ENCODE assay signal across 23 mouse cellular contexts in genomic region chr4:155577741-155578140, GRCm38 (mm10). TPM values are rescaled to one million over a fixed set of nuclear protein-coding genes. Genes with fewer than 3 reads are reported as not detected.
DNase-seq lines count a peak whose midpoint lies in the region; ATAC-seq and TF ChIP-seq lines count a peak whose summit lies in the region.
"Had no signal": no experiment of that assay in that cellular context is flagged by ENCODE, and none has a peak within 500 bp of the region (broad histone marks: within the 10 kb centered on the region; RNA-seq: fewer than 3 reads in every experiment).

No protein-coding gene starts in this region.

- WGBS in liver, embryonic 13.5 days (ENCODE audit: insufficient replicate concordance), result 68% methylated on average over 5 of the region's 5 CpGs
- WGBS in liver, embryonic 12.5 days (ENCODE audit: insufficient replicate concordance), result 80% methylated on average over 5 of the region's 5 CpGs
- WGBS in liver, postnatal 0 days (ENCODE audit: insufficient replicate concordance), result 53% methylated on average over 5 of the region's 5 CpGs

- no peaks in the 10 kb centered on the region for H3K9me3 ChIP-seq in liver, embryonic 13.5 days (replicated peaks)
- no peaks in the 10 kb centered on the region for H3K9me3 ChIP-seq in liver, embryonic 12.5 days (replicated peaks)
- no peaks in the 10 kb centered on the region for H3K9me3 ChIP-seq in MEL (replicated peaks; ENCODE audit: insufficient read depth, low read length)
- no peaks in the 10 kb centered on the region for H3K9me3 ChIP-seq in liver, postnatal 0 days (ENCODE audit: low read length)
- H3K9me3 ChIP-seq: embryonic facial prominence, embryonic 12.5 days; embryonic facial prominence, embryonic 15.5 days; G1E; heart, embryonic 10.5 days; heart, embryonic 13.5 days had no signal

- no peak for TF ChIP-seq CTCF in MEL (IDR thresholded peaks at IDR 0.05 in 2 of 3, conservative IDR thresholded peaks at IDR 0.05 in 1 of 3; ENCODE audit: control insufficient read depth in 1 of 3, insufficient read depth in 1 of 3, low read depth in 2 of 3, low read length in 3 of 3, poor library complexity in 1 of 3, severe bottlenecking in 1 of 3)
- no peak for TF ChIP-seq CTCF in liver, postnatal 0 days (IDR thresholded peaks at IDR 0.05; ENCODE audit: low read depth)

- H3K4me3 ChIP-seq in liver, embryonic 13.5 days (replicated peaks), result no peak overlapping the region
- H3K4me3 ChIP-seq in liver, embryonic 12.5 days, result no peak overlapping the region
- no peak overlapping the region for H3K4me3 ChIP-seq in MEL (ENCODE audit: control insufficient read depth in 1 of 2, insufficient read depth in 1 of 2, low read depth in 2 of 2, low read length in 2 of 2)
- H3K4me3 ChIP-seq in liver, postnatal 0 days (ENCODE audit: low read depth, low read length), result no peak overlapping the region
- H3K4me3 ChIP-seq: embryonic facial prominence, embryonic 12.5 days; embryonic facial prominence, embryonic 15.5 days; heart, adult 2 months; heart, embryonic 10.5 days; heart, embryonic 13.5 days had no signal

- H3K9ac ChIP-seq in liver, embryonic 13.5 days, result no peak overlapping the region
- no peak overlapping the region for H3K9ac ChIP-seq in liver, embryonic 12.5 days
- H3K9ac ChIP-seq in MEL (ENCODE audit: control insufficient read depth, low read depth, low read length, poor library complexity, severe bottlenecking), result no peak overlapping the region
- peak overlapping the region; percentile 16; the same call in 1 of the 2 replicates for H3K9ac ChIP-seq in liver, postnatal 0 days (replicated peaks)
- H3K9ac ChIP-seq: embryonic facial prominence, embryonic 12.5 days; embryonic facial prominence, embryonic 15.5 days; forebrain, postnatal 0 days; heart, embryonic 13.5 days; hindbrain, embryonic 14.5 days had no signal

- DNase-seq in adrenal gland, adult 2 months, result peak; percentile 30
- no peak for DNase-seq in adrenal gland, postnatal 36 days
- DNase-seq in liver, embryonic 13.5 days, result no peak
- no peak for DNase-seq in MEL (ENCODE audit: low read depth, low spot score)
- DNase-seq in liver, postnatal 0 days, result no peak
- DNase-seq in kidney, adult 18-20 months, result no peak
- DNase-seq: B cell, adult 2 months; cerebellum, adult 18-20 months; cerebellum, adult 9-10 months; cerebellum, postnatal 14 days; forebrain, postnatal 0 days had no signal

- no peak overlapping the region for H3K4me2 ChIP-seq in liver, embryonic 13.5 days
- no peak overlapping the region for H3K4me2 ChIP-seq in liver, embryonic 12.5 days
- H3K4me2 ChIP-seq in liver, postnatal 0 days (ENCODE audit: low read depth, low read length), result no peak overlapping the region
- H3K4me2 ChIP-seq: embryonic facial prominence, embryonic 12.5 days; embryonic facial prominence, embryonic 15.5 days; heart, embryonic 13.5 days; hindbrain, embryonic 14.5 days had no signal

- no peak for TF ChIP-seq RAD21 in MEL (IDR thresholded peaks at IDR 0.05; ENCODE audit: low read depth, low read length)

- no peak for TF ChIP-seq EP300 in MEL (IDR thresholded peaks at IDR 0.05; ENCODE audit: low read depth in 1 of 2, low read length in 2 of 2)
- TF ChIP-seq EP300 in liver, postnatal 0 days (IDR thresholded peaks at IDR 0.05; ENCODE audit: low read depth), result no peak

- no peak for ATAC-seq in liver, embryonic 13.5 days (ENCODE audit: low read depth)
- ATAC-seq in liver, embryonic 12.5 days, result no peak
- peak; percentile 44 for ATAC-seq in liver, postnatal 0 days
- ATAC-seq: forebrain, embryonic 14.5 days; forebrain, postnatal 0 days; hindbrain, postnatal 0 days; inflammation-experienced regulatory T-cells, adult 6 months had no signal

- no peak for TF ChIP-seq POLR2A in MEL (IDR thresholded peaks at IDR 0.05; ENCODE audit: control insufficient read depth in 1 of 2, insufficient read depth in 1 of 2, low read depth in 1 of 2, low read length in 2 of 2, poor library complexity in 1 of 2)

- no peaks in the 10 kb centered on the region for H3K27me3 ChIP-seq in liver, embryonic 13.5 days
- no peaks in the 10 kb centered on the region for H3K27me3 ChIP-seq in liver, embryonic 12.5 days (replicated peaks)
- no peaks in the 10 kb centered on the region for H3K27me3 ChIP-seq in MEL (ENCODE audit: control insufficient read depth in 1 of 2, insufficient read depth in 2 of 2, low read length in 2 of 2)
- H3K27me3 ChIP-seq in liver, postnatal 0 days (ENCODE audit: insufficient read depth, low read length), result no peaks in the 10 kb centered on the region
- H3K27me3 ChIP-seq: CH12.LX; embryonic facial prominence, embryonic 12.5 days; embryonic facial prominence, embryonic 15.5 days; heart, embryonic 13.5 days had no signal

- H3K27ac ChIP-seq in liver, embryonic 13.5 days, result 0 out of 2 replicates have a peak overlapping the region, but pooled peaks have one; percentile 7
- H3K27ac ChIP-seq in liver, embryonic 12.5 days, result no peak overlapping the region
- no peak overlapping the region for H3K27ac ChIP-seq in MEL (ENCODE audit: control insufficient read depth, low read depth, low read length)
- H3K27ac ChIP-seq in liver, postnatal 0 days (ENCODE audit: low read depth), result peak overlapping the region; percentile 66
- H3K27ac ChIP-seq: embryonic facial prominence, embryonic 12.5 days; embryonic facial prominence, embryonic 15.5 days; heart, embryonic 10.5 days; heart, embryonic 13.5 days; hindbrain, embryonic 14.5 days; hindbrain, postnatal 0 days had no signal

- H3K79me2 ChIP-seq in MEL (ENCODE audit: control insufficient read depth, insufficient read depth, low read length, poor library complexity), result peaks cover 19% of the 10 kb centered on the region

- H3K36me3 ChIP-seq in liver, embryonic 13.5 days, result peaks cover 47% of the 10 kb centered on the region
- H3K36me3 ChIP-seq in liver, embryonic 12.5 days, result peaks cover 62% of the 10 kb centered on the region
- H3K36me3 ChIP-seq in MEL (ENCODE audit: control insufficient read depth in 1 of 2, insufficient read depth in 2 of 2, low read length in 2 of 2), result peaks cover 8 to 19% of the 10 kb centered on the region in 2 experiments; a peak in 3 of 4 replicates
- H3K36me3 ChIP-seq in liver, postnatal 0 days (replicated peaks; ENCODE audit: insufficient read depth, low read length), result peaks cover 47% of the 10 kb centered on the region

- peaks cover 38% of the 10 kb centered on the region for H3K4me1 ChIP-seq in liver, embryonic 13.5 days (replicated peaks)
- peaks cover 25% of the 10 kb centered on the region for H3K4me1 ChIP-seq in liver, embryonic 12.5 days
- peaks cover 0 to 9% of the 10 kb centered on the region in 2 experiments; a peak in 3 of 4 replicates for H3K4me1 ChIP-seq in MEL (ENCODE audit: control insufficient read depth in 1 of 2, insufficient read depth in 2 of 2, low read length in 2 of 2)
- H3K4me1 ChIP-seq in liver, postnatal 0 days (ENCODE audit: insufficient read depth), result peaks cover 23% of the 10 kb centered on the region; the same call in 1 of the 2 replicates
- H3K4me1 ChIP-seq: embryonic facial prominence, embryonic 12.5 days; embryonic facial prominence, embryonic 15.5 days; heart, embryonic 10.5 days; heart, embryonic 13.5 days had no signal

TF ChIP-seq in MEL, 35 proteins besides CTCF, POLR2A, EP300 and RAD21:
- TF ChIP-seq TAL1 (IDR thresholded peaks at IDR 0.05; ENCODE audit: low read length) (0 out of 2 replicates have a peak, but pooled peaks have one; percentile 3), CHD2 (IDR thresholded peaks at IDR 0.05; ENCODE audit: low read length) (no peak)

RNA-seq across cellular contexts. Expression of gene Nadk, which starts 15.6 kb away (rescaled TPM):
- 100 to 1,000 TPM; 184 to 322 TPM for total RNA-seq in adrenal gland, adult 2 months (2021)
- 297 and 390 TPM in 2 replicates for polyA plus RNA-seq in adrenal gland, adult 2 months (2012; rRNA removed)
- total RNA-seq in adrenal gland, postnatal 36 days (2021), result 100 to 1,000 TPM; 175 to 310 TPM
- polyA plus RNA-seq in liver, embryonic 13.5 days (2015; fragmentation: Nextera tagmentation; extraction: Ambion mirVana), result 60.4 and 68.0 TPM in 2 replicates
- polyA plus RNA-seq in liver, embryonic 12.5 days (2016; fragmentation: Nextera tagmentation; extraction: Ambion mirVana), result 75.9 and 78.0 TPM in 2 replicates
- total RNA-seq in MEL (2012; rRNA removed), result 141 and 151 TPM in 2 replicates
- 100 to 1,000 TPM in 1 of 2 experiments, 10 to 100 TPM in 1; 53.2 to 258 TPM for polyA plus RNA-seq in MEL (2012; ENCODE audit: insufficient read depth in 1 of 2, insufficient read length in 2 of 2, low read depth in 1 of 2, low replicate concordance in 2 of 2, missing spikeins in 1 of 2)
- polyA plus RNA-seq in liver, postnatal 0 days (2015; fragmentation: Nextera tagmentation; extraction: Ambion mirVana), result 50.1 and 55.5 TPM in 2 replicates

RNA-seq across cellular contexts. Expression of gene Slc35e2, which starts 23.5 kb away (rescaled TPM):
- total RNA-seq in adrenal gland, adult 2 months (2021), result 10 to 100 TPM; 33.6 to 35.9 TPM
- 17.5 and 29.6 TPM in 2 replicates for polyA plus RNA-seq in adrenal gland, adult 2 months (2012; rRNA removed)
- total RNA-seq in adrenal gland, postnatal 36 days (2021), result 10 to 100 TPM; 34.0 to 43.3 TPM
- polyA plus RNA-seq in liver, embryonic 13.5 days (2015; fragmentation: Nextera tagmentation; extraction: Ambion mirVana), result 4.4 and 5.9 TPM in 2 replicates
- polyA plus RNA-seq in liver, embryonic 12.5 days (2016; fragmentation: Nextera tagmentation; extraction: Ambion mirVana), result 7.1 and 7.3 TPM in 2 replicates
- 9.0 and 9.9 TPM in 2 replicates for total RNA-seq in MEL (2012; rRNA removed)
- 1 to 10 TPM in 1 of 2 experiments, not detected in 1; 6.4 TPM for polyA plus RNA-seq in MEL (2012; ENCODE audit: insufficient read depth in 1 of 2, insufficient read length in 2 of 2, low read depth in 1 of 2, low replicate concordance in 2 of 2, missing spikeins in 1 of 2)
- 5.4 and 5.6 TPM in 2 replicates for polyA plus RNA-seq in liver, postnatal 0 days (2015; fragmentation: Nextera tagmentation; extraction: Ambion mirVana)

RNA-seq across cellular contexts. Expression of gene Cdk11b, which starts 46.9 kb away (rescaled TPM):
- 10 to 100 TPM; 41.6 to 46.7 TPM for total RNA-seq in adrenal gland, adult 2 months (2021)
- polyA plus RNA-seq in adrenal gland, adult 2 months (2012; rRNA removed), result 11.9 and 18.9 TPM in 2 replicates
- 10 to 100 TPM; 42.5 to 52.6 TPM for total RNA-seq in adrenal gland, postnatal 36 days (2021)
- 30.6 and 36.2 TPM in 2 replicates for polyA plus RNA-seq in liver, embryonic 13.5 days (2015; fragmentation: Nextera tagmentation; extraction: Ambion mirVana)
- 41.1 and 45.5 TPM in 2 replicates for polyA plus RNA-seq in liver, embryonic 12.5 days (2016; fragmentation: Nextera tagmentation; extraction: Ambion mirVana)
- total RNA-seq in MEL (2012; rRNA removed), result 47.9 and 56.6 TPM in 2 replicates
- polyA plus RNA-seq in MEL (2012; ENCODE audit: insufficient read depth in 1 of 2, insufficient read length in 2 of 2, low read depth in 1 of 2, low replicate concordance in 2 of 2, missing spikeins in 1 of 2), result 100 to 1,000 TPM; 113 to 249 TPM
- polyA plus RNA-seq in liver, postnatal 0 days (2015; fragmentation: Nextera tagmentation; extraction: Ambion mirVana), result 22.8 and 24.9 TPM in 2 replicates

Comparison
In these comparisons a context has a peak if more than half of its experiments do, and no peak if none do; other contexts are left out.
1. H3K27ac ChIP-seq: peak in liver, embryonic 13.5 days (single experiment) and liver, postnatal 0 days (single experiment); none in liver, embryonic 12.5 days (single experiment) and MEL (single experiment).